Mouse (Mus musculus) testis, adult 2 months (tissue): Measurements from ENCODE around the gene D430041D05Rik.

Source experiments
- CTCF ChIP-seq: fragments of 200-500 bp; IDR thresholded peaks from 2 replicates; pipeline ENCODE4 v1.5.1; 2012; ENCODE audit warnings: low read depth, mild to moderate bottlenecking, inconsistent platforms, low read length, moderate library complexity; ENCODE audit not compliant: control insufficient read depth, insufficient read depth, insufficient replicate concordance
- POLR2A ChIP-seq: fragments of 200-500 bp; IDR thresholded peaks from 2 replicates; pipeline ENCODE4 v1.6.1; 2012; ENCODE audit warnings: low read depth, mild to moderate bottlenecking, inconsistent platforms, low read length, moderate library complexity; ENCODE audit not compliant: control insufficient read depth

- no peak for TF ChIP-seq POLR2A
- TF ChIP-seq CTCF: no peak
These were observed 226.5 kb downstream of the D430041D05Rik start for GRCm38 (mm10) chr2:104184296-104184695.
